Mouse (Mus musculus): ENCODE results near the gene Vsnl1. TPM values are rescaled to one million over a fixed set of nuclear protein-coding genes. Genes with fewer than 3 reads are reported as not detected.

The Vsnl1 gene
- polyA plus RNA-seq, 1 experiment from 2014 or later, result 3.6 TPM

DNA sequence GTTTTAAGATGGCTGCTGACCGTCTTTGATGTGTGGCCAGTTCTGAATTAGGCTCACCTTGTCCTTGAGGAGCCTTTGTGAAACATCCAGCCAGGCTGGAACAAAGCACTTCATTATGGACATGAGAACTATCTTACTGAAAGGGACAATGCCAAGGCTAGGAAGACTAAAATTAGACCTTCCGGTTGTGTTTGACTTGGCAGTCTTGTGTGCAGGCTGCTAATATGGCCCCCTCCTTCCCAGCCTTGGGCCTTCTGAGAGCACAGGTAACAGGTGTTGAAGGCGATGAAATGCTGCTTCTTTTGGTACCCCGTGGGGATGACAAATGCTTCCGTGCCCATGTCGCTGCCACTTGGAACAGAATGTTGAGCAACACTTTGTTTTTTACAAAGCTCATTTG, 37.6 kb downstream of the Vsnl1 start:
- no peak overlapping the region for H3K4me3 ChIP-seq (ENCODE audit: low read depth, low read length)
- DNase-seq (ENCODE audit: low spot score), result no peak

GRCm38 (mm10) chr12:11397029-11397428, 39.4 kb downstream of the Vsnl1 start:
- no peak overlapping the region for H3K9ac ChIP-seq (replicated peaks; ENCODE audit: low read length)
- 78% methylated on average over 5 of the region's 5 CpGs for WGBS
- ATAC-seq (replicated peaks; ENCODE audit: insufficient number of reproducible peaks, low FRiP score, low TSS enrichment, low read depth), result no peak

More for the DNA sequence above, 37.6 kb downstream of the Vsnl1 start:
- Histone ChIP-seq H3K4me2 (ENCODE audit: low read depth, low read length) (no peak overlapping the region), H3K36me3 (replicated peaks; ENCODE audit: control insufficient read depth, insufficient read depth, low read depth, low read length) (no peaks in the 10 kb centered on the region), H3K9ac (replicated peaks; ENCODE audit: low read length) (no peak overlapping the region), H3K9me3 (replicated peaks; ENCODE audit: control insufficient read depth, low read length) (no peaks in the 10 kb centered on the region), H3K27ac (replicated peaks; ENCODE audit: low read depth, low read length) (no peak overlapping the region), H3K27me3 (ENCODE audit: control insufficient read depth, insufficient read depth, low read length) (no peaks in the 10 kb centered on the region), H3K4me1 (ENCODE audit: control insufficient read depth, insufficient read depth, low read length) (no peaks in the 10 kb centered on the region)
- WGBS, result 93% methylated on average over 6 of the region's 6 CpGs
- no peak for ATAC-seq (replicated peaks; ENCODE audit: insufficient number of reproducible peaks, low FRiP score, low TSS enrichment, low read depth)

DNA sequence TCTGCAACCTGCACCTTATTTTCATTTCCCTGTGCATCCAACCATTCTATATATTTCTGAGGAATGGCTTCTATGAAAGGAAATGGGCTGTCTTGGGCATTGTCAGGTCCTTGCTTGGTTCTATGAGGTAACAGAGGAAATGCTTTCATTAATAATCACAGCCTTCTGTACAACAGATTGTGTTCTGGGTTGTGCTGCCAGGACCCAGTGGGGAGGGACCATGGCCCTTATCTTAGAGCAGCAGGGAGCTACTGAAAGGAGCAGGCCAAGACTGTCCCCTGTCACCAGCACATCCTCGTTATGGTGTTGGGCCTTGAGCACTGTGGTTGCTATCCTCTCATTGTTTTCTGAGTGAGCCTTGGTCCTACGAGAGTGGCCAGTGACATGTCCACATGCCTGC, 40.9 kb downstream of the Vsnl1 start:
- Histone ChIP-seq H3K36me3 (replicated peaks; ENCODE audit: control insufficient read depth, insufficient read depth, low read depth, low read length) (no peaks in the 10 kb centered on the region), H3K4me3 (ENCODE audit: low read depth, low read length) (no peak overlapping the region), H3K4me1 (ENCODE audit: control insufficient read depth, insufficient read depth, low read length) (no peaks in the 10 kb centered on the region), H3K4me2 (ENCODE audit: low read depth, low read length) (no peak overlapping the region), H3K9ac (replicated peaks; ENCODE audit: low read length) (no peak overlapping the region), H3K9me3 (replicated peaks; ENCODE audit: control insufficient read depth, low read length) (no peaks in the 10 kb centered on the region), H3K27me3 (ENCODE audit: control insufficient read depth, insufficient read depth, low read length) (no peaks in the 10 kb centered on the region), H3K27ac (replicated peaks; ENCODE audit: low read depth, low read length) (no peak overlapping the region)
- no peak for DNase-seq (ENCODE audit: low spot score)
- WGBS, result 73% methylated on average over 2 of the region's 2 CpGs
- ATAC-seq (replicated peaks; ENCODE audit: insufficient number of reproducible peaks, low FRiP score, low TSS enrichment, low read depth), result no peak

More at GRCm38 (mm10) chr12:11397029-11397428, 39.4 kb downstream of the Vsnl1 start:
- Histone ChIP-seq H3K27me3 (ENCODE audit: control insufficient read depth, insufficient read depth, low read length) (no peaks in the 10 kb centered on the region), H3K9me3 (replicated peaks; ENCODE audit: control insufficient read depth, low read length) (no peaks in the 10 kb centered on the region), H3K36me3 (replicated peaks; ENCODE audit: control insufficient read depth, insufficient read depth, low read depth, low read length) (no peaks in the 10 kb centered on the region), H3K4me1 (ENCODE audit: control insufficient read depth, insufficient read depth, low read length) (no peaks in the 10 kb centered on the region), H3K27ac (replicated peaks; ENCODE audit: low read depth, low read length) (no peak overlapping the region), H3K4me3 (ENCODE audit: low read depth, low read length) (no peak overlapping the region), H3K4me2 (ENCODE audit: low read depth, low read length) (no peak overlapping the region)
- DNase-seq (ENCODE audit: low spot score), result no peak

GRCm38 (mm10) chr12:11392525-11392924, 43.9 kb downstream of the Vsnl1 start:
- Histone ChIP-seq H3K4me1 (ENCODE audit: control insufficient read depth, insufficient read depth, low read length) (no peaks in the 10 kb centered on the region), H3K4me2 (ENCODE audit: low read depth, low read length) (no peak overlapping the region), H3K27me3 (ENCODE audit: control insufficient read depth, insufficient read depth, low read length) (no peaks in the 10 kb centered on the region), H3K27ac (replicated peaks; ENCODE audit: low read depth, low read length) (no peak overlapping the region), H3K36me3 (replicated peaks; ENCODE audit: control insufficient read depth, insufficient read depth, low read depth, low read length) (no peaks in the 10 kb centered on the region), H3K4me3 (ENCODE audit: low read depth, low read length) (no peak overlapping the region), H3K9me3 (replicated peaks; ENCODE audit: control insufficient read depth, low read length) (no peaks in the 10 kb centered on the region), H3K9ac (replicated peaks; ENCODE audit: low read length) (no peak overlapping the region)
- DNase-seq (ENCODE audit: low spot score) (no peak), ATAC-seq (replicated peaks; ENCODE audit: insufficient number of reproducible peaks, low FRiP score, low TSS enrichment, low read depth) (no peak)
- WGBS, result 18% methylated on average over 1 of the region's 1 CpGs

DNA sequence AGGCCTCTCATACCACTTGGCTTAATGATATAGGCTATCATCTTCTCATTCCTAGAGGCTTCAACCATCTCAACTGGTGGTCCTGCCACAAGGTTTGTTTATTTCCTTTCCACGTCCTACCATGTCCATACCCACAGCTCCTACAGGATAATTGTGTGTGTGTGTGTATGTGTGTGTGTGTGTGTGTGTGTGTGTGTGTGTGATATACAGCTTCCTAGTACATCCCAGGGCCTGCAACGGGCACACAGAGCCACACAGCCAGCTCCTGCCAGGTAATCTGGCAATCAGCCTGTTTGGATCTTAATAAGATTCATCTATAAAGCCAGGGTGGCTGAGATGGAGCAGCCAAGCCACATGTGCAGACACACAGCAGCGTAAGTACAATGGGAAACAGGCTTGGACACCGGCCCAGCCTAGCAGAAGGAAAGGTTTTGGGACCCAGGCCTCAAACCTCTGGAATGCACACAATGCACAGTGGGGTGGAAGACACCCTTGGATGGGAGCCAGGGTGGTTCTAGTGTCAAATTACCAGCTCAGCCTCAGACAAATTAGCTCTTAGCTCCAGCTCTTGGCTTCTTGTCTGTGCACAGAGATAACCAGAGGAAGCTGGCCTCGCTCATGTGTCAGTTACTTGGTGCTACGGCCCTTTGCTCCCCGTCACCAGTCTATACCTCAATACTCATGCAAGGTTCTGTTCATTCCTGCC, 45.0 kb downstream of the Vsnl1 start:
- Histone ChIP-seq H3K4me2 (ENCODE audit: low read depth, low read length) (no peak overlapping the region), H3K27me3 (ENCODE audit: control insufficient read depth, insufficient read depth, low read length) (no peaks in the 10 kb centered on the region), H3K9ac (replicated peaks; ENCODE audit: low read length) (no peak overlapping the region), H3K4me3 (ENCODE audit: low read depth, low read length) (no peak overlapping the region), H3K9me3 (replicated peaks; ENCODE audit: control insufficient read depth, low read length) (no peaks in the 10 kb centered on the region), H3K4me1 (ENCODE audit: control insufficient read depth, insufficient read depth, low read length) (no peaks in the 10 kb centered on the region), H3K27ac (replicated peaks; ENCODE audit: low read depth, low read length) (no peak overlapping the region), H3K36me3 (replicated peaks; ENCODE audit: control insufficient read depth, insufficient read depth, low read depth, low read length) (no peaks in the 10 kb centered on the region)
- WGBS, result 66% methylated on average over 7 of the region's 7 CpGs
- ATAC-seq (replicated peaks; ENCODE audit: insufficient number of reproducible peaks, low FRiP score, low TSS enrichment, low read depth), result 0 out of 2 replicates have a peak, but pooled peaks have one; percentile 52
- DNase-seq (ENCODE audit: low spot score), result peak; percentile 17

DNA sequence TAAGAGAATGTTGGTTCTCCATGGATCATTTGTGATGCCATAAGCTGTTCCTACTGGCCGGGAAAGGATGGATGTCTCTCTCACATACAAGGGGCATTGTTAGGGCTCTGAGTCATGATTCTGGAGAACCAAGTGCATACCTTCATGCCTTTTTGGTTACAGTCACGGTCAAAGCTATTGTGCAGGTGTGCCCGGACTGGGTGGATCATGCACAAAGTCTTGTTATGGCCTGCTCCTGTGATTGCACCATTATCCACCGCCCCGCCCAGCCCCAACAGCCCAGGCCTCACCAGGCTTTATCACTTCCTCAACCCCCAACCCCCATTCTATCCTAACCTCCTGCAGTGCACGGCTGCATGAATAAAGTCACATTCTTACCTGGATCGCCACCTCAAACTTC, 47.3 kb downstream of the Vsnl1 start:
- Histone ChIP-seq H3K36me3 (replicated peaks; ENCODE audit: control insufficient read depth, insufficient read depth, low read depth, low read length) (no peaks in the 10 kb centered on the region), H3K9me3 (replicated peaks; ENCODE audit: control insufficient read depth, low read length) (no peaks in the 10 kb centered on the region), H3K27ac (replicated peaks; ENCODE audit: low read depth, low read length) (no peak overlapping the region), H3K4me2 (ENCODE audit: low read depth, low read length) (no peak overlapping the region), H3K4me3 (ENCODE audit: low read depth, low read length) (no peak overlapping the region), H3K9ac (replicated peaks; ENCODE audit: low read length) (no peak overlapping the region), H3K4me1 (ENCODE audit: control insufficient read depth, insufficient read depth, low read length) (no peaks in the 10 kb centered on the region), H3K27me3 (ENCODE audit: control insufficient read depth, insufficient read depth, low read length) (no peaks in the 10 kb centered on the region)
- no peak for DNase-seq (ENCODE audit: low spot score)
- 85% methylated on average over 7 of the region's 7 CpGs for WGBS
- ATAC-seq (replicated peaks; ENCODE audit: insufficient number of reproducible peaks, low FRiP score, low TSS enrichment, low read depth), result no peak

DNA sequence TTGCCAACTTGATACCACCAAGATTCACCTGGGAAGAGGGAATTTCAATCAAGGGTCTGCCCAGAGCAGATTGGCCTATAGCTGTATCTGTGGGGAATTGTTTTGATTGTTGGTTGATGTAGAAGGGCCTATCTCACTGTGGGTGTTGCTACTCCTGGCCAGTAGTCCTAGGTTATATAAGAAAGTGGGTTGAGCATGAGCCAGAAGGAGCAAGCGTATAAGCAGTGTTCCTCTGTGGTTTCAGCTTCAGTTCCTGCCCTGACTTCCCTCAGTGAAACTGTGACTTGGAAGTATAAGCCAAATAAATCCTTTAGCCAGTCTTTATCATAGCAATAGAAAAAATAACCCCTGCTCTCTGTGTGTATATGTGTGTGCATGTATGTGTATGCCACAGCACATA, 51.7 kb downstream of the Vsnl1 start:
- Histone ChIP-seq H3K4me1 (ENCODE audit: control insufficient read depth, insufficient read depth, low read length) (no peaks in the 10 kb centered on the region), H3K9me3 (replicated peaks; ENCODE audit: control insufficient read depth, low read length) (no peaks in the 10 kb centered on the region), H3K27me3 (ENCODE audit: control insufficient read depth, insufficient read depth, low read length) (no peaks in the 10 kb centered on the region), H3K27ac (replicated peaks; ENCODE audit: low read depth, low read length) (no peak overlapping the region), H3K4me2 (ENCODE audit: low read depth, low read length) (no peak overlapping the region), H3K36me3 (replicated peaks; ENCODE audit: control insufficient read depth, insufficient read depth, low read depth, low read length) (no peaks in the 10 kb centered on the region), H3K9ac (replicated peaks; ENCODE audit: low read length) (no peak overlapping the region), H3K4me3 (ENCODE audit: low read depth, low read length) (no peak overlapping the region)
- 89% methylated on average over 1 of the region's 1 CpGs for WGBS
- DNase-seq (ENCODE audit: low spot score) (no peak), ATAC-seq (replicated peaks; ENCODE audit: insufficient number of reproducible peaks, low FRiP score, low TSS enrichment, low read depth) (no peak)

GRCm38 (mm10) chr12:11379396-11379795, 57.0 kb downstream of the Vsnl1 start:
- Histone ChIP-seq H3K27ac (replicated peaks; ENCODE audit: low read depth, low read length) (no peak overlapping the region), H3K9me3 (replicated peaks; ENCODE audit: control insufficient read depth, low read length) (no peaks in the 10 kb centered on the region), H3K9ac (replicated peaks; ENCODE audit: low read length) (no peak overlapping the region), H3K27me3 (ENCODE audit: control insufficient read depth, insufficient read depth, low read length) (no peaks in the 10 kb centered on the region), H3K36me3 (replicated peaks; ENCODE audit: control insufficient read depth, insufficient read depth, low read depth, low read length) (no peaks in the 10 kb centered on the region), H3K4me1 (ENCODE audit: control insufficient read depth, insufficient read depth, low read length) (no peaks in the 10 kb centered on the region), H3K4me3 (ENCODE audit: low read depth, low read length) (no peak overlapping the region), H3K4me2 (ENCODE audit: low read depth, low read length) (no peak overlapping the region)
- DNase-seq (ENCODE audit: low spot score) (no peak), ATAC-seq (replicated peaks; ENCODE audit: insufficient number of reproducible peaks, low FRiP score, low TSS enrichment, low read depth) (no peak)
- WGBS, result 77% methylated on average over 2 of the region's 2 CpGs

All from embryonic facial prominence, embryonic 11.5 days (tissue).